Mouse (Mus musculus): ENCODE measurements around the gene Wdr38. TPM values are rescaled to one million over a fixed set of nuclear protein-coding genes. Genes with fewer than 3 reads are reported as not detected.
"Not testable (repeated sequence)": the region's sequence is repeated elsewhere in the genome, so short reads cannot be mapped to it uniquely, and the experiment has no call there.

Gene Wdr38
- total and polyA plus RNA-seq, 3 experiments = 0.43 to 0.52 (median 0.43) TPM

DNA sequence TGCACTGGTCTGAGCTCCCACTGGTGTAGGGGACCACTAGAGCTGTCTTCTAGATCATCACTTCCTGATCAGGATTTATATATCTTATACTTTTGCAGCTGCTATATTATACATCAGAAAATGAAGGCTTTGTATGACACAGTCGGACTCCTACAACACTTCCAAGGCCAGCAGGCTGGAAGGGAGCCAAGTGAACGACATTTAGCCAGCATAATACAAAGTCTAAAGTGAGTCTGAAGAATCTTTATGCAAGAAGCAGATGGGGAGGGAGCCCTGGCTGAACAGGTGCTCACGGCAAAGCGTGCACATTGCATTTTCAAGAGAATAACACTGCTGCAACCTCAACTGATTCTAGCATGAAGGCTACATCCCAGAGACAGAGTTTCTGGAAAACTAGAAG lies 4.8 kb upstream of the Wdr38 start:
- peak; percentile 82 for DNase-seq

- DNase-seq = no peak
These were observed 2.1 kb downstream of the Wdr38 start for GRCm38 (mm10) chr2:38999381-38999780.

- no peak for DNase-seq
These were observed 2.8 kb downstream of the Wdr38 start for GRCm38 (mm10) chr2:38999910-39000586.

GRCm38 (mm10) chr2:39000587-39000919 lies 3.3 kb downstream of the Wdr38 start:
- DNase-seq = no peak

DNA sequence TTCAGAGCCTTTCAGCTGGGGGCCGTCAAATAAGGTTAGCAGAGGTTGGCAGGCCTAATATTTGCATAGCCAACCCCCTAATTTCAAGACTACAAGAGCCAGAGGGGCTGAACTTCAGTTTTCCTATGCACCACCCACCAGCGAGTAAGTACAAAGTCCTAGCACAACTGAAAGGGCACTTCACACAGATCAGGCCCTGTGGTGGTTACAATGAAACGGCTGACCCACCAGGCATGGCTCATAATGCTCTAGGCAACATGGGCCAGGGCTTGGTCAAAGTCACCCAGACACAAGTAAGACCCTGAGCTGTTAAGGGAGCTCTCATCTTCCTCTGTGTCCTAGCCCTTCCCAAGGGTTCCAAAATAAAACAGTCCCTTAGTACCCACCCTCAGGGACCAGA lies 4.6 kb downstream of the Wdr38 start:
- no peak for DNase-seq

DNA sequence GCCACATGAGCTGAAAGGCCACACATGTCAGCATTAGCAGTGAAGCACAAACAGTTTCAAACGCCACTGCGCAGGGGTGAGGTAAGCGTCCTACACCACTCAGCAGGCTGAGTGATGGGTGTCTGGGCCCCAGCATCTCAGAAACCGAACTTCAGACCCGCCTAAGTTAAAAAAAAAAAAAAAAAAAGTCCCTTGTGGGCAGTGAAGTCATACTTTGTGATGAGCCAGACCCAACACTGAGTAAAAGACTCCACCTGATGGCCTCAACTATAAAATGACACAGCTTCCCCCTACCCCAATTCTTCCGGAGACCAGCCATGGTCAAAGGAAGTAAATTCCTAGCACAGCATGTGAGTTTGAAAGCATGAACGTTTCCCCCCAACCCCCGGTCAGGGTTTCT lies 5.8 kb downstream of the Wdr38 start:
- no peak for DNase-seq

- no peak for DNase-seq
These were observed 6.2 kb downstream of the Wdr38 start for GRCm38 (mm10) chr2:39003512-39003911.

DNA sequence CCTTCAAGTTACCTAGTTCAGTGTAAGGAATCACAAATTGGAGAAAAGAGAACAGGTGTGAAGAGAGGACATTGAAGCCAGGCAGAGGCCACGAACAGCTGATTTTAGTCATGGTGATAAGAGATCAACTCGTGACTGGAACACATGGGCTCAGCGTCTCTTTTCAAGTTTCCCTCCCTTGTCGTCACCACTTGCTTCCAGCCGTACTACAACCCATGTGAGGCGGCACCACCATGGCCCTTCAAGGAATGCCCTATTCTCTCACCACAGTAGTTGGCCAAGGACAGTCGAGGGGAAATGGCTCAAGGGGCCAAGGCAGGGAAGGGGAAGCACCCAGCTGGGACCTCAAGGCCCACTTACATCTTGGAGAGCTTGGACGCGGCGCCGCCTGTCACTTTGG lies 7.1 kb downstream of the Wdr38 start:
- DNase-seq = no peak

DNA sequence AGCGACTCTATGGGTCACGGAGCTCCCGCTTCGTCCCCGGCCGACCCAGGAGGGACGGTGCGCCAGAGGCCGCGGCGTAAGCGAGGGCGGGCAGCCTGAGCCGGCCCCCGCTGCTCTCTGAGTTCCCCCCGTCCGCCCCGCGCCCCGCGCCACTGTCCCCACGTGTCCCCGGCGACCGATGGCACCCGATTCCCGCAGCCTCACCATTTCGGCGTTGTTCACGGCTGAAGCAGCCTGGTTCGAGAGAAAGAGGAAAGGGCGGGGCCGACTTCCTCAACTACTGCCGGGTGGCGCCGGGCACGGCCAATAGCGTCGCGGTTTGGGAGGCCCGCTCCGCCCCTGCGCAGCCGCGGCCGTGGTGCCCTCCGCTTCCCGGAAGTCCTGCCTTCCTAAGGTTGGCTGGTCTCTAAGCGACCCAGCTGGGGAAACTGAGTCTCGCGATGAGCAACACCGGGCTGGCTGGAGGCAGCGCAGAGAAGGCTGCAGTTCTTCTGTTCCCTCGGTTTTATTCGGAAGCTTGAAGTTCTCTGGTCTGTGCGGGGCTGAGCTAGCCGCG lies 7.7 kb downstream of the Wdr38 start, which contains the start of gene Arpc5l:
TSS of gene Arpc5l (plus strand) at position 469 of the 556 bp plus-strand sequence.
- DNase-seq = peak; percentile 95

- peak; percentile 65 for DNase-seq
These were observed 8.4 kb downstream of the Wdr38 start, which contains the start of gene Rpl35 for GRCm38 (mm10) chr2:39005574-39006079. Gene Rpl35 (minus strand): TSS chr2:39005624.

DNA sequence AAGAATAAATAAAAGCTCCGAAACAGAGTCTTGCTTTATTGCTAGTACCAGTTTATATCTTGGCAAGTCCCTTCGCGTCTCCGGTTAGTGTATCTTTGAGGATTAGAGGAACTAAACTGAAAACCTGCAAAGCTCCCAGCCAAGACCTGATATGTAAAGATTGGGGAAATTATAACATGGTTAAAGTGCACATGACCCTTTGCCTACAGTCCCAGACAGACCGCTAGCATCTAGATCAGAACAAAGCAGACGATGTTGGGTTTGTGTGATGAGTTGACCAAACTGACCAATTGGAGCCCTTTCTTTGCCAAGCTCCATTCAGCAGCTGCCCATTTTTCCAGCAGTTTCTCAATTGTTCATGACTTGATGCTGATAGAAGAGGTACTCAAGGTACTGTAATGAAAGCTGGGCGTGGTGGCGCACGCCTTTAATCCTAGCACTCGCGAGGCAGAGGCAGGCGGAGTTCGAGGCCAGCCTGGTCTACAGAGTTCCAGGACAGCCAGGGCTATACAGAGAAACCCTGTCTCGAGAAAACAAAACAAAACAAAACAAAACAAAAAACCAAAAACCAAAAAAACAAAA lies 9.0 kb downstream of the Wdr38 start:
- DNase-seq = no peak

DNA sequence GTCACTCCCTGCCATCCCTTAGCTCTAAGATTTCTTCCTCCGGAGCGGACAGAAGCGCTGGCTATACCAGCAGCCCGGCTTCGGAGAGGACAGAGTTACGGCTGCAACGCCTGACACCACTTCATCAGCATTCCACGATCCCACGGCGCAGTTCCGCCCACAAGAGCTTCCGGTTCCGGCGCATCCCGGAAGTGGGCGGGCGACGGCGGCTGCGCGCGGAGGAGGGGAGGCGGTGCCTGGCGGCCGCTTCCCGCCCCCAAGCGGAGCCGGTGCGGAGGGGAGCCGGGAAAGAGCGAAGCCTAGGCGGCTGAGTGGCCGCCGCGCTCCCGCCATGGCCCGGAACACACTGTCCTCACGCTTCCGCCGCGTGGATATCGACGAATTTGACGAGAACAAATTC lies 10.6 kb downstream of the Wdr38 start:
- peak; percentile 97 for DNase-seq

DNA sequence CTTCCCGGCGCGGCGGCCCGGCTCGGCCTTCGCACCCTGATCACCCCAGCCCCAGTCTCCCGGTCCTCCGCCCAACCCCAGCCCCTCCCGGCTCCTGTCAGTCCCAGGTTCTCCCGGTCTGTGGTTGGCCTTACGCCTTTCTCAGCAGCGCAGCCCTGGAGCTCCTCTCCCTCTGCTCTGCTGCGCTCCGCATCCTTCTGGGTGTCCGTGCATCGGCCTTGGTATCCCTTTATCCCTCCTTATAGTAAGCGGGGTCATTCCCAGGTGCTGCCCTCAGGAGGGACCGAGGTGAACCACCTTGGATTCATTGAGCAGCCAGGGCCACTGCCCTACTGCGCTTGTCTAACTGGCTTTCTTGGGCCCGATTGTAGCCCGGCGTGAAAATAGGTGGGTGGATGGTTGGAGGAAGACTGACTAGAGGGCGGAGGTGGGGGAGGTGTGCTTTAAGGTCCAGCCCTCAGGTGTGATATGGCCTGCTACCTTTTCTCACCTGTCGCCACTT lies 11.1 kb downstream of the Wdr38 start:
- DNase-seq = no peak

- DNase-seq = no peak
These were observed 11.7 kb downstream of the Wdr38 start for GRCm38 (mm10) chr2:39008954-39009365.

- DNase-seq = not testable (repeated sequence)
These were observed 12.9 kb downstream of the Wdr38 start for GRCm38 (mm10) chr2:39010144-39010543.

DNA sequence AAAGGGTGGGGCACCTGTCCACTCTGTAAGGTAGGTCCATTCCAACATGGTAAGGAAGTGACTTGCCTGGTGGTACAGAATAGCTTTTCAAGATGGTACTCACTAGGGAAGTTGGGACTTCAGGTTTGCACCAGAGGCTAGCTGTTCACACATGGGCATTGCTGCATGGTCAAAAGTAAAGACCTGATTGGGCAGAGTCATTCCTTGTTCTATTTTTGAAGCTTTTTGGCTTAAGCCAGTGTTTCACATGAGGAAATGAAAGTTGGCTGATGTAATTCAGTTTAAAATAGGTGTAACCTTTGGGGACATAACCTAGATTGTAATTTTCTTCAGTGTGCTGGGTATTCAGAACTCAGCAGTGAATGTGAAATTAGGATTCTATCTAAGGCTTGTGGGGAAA lies 14.0 kb downstream of the Wdr38 start:
- no peak for DNase-seq

DNA sequence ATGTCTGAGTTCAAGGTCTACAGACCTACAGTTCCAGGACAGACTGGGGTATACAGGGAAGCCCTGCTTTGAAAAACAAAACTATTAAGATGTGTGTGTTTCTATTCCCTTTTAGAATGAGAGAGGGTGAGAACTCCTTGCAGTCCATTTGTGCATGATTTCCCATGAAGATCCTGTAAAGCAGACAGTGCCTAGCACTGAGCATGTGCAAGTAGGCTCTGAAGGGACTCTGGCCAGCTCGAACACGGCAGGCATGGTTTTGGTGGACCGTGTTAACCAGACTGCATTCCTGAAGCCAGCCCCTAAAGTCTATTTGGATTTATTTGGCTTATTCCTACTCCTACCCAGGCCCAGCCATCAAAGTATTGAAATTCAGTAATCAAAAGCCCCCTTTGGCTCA lies 14.7 kb downstream of the Wdr38 start:
- DNase-seq = no peak

GRCm38 (mm10) chr2:39012768-39013279 lies 15.5 kb downstream of the Wdr38 start:
- DNase-seq = no peak

- DNase-seq = no peak
These were observed 19.3 kb downstream of the Wdr38 start for GRCm38 (mm10) chr2:39016581-39016980.

DNA sequence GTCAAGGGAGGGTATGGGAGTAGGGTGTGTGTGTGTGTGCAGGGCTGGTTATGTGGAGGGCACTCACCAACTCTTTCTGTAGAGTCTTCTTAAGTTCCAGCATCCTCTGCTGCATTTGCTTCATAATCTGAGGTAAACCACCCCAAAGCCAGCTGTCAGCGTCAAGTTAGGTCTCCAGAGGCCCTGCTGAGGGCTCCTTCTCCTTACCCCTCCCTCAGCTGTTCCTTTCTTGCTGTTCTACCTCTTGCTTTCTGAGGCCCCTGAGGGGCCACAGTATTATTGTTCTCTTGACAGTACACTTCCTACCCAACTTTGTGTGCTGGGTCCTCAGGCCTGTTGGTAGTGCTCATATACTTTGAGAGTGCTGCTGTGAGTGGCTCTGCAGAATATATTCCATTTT lies 22.7 kb downstream of the Wdr38 start:
- no peak for DNase-seq

DNA sequence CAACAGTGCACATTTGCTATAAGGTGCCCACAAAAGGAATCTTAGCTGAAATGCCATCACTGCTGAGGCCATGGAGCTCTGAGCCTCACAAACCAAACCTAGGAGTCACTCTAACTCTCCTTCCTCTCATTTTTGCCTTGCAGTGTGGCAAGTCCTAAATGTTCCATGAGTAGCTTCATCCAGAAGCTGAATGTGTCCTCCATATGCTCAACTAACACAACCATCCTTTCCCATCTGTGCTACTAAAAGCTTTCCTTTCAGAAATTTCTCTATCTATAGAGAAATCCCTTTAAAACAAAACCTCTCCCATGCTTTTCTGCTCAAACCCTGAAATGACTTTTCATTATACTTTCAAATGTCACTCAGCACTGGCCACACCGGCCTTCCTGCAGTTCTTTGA lies 34.3 kb downstream of the Wdr38 start:
- no peak for DNase-seq

DNA sequence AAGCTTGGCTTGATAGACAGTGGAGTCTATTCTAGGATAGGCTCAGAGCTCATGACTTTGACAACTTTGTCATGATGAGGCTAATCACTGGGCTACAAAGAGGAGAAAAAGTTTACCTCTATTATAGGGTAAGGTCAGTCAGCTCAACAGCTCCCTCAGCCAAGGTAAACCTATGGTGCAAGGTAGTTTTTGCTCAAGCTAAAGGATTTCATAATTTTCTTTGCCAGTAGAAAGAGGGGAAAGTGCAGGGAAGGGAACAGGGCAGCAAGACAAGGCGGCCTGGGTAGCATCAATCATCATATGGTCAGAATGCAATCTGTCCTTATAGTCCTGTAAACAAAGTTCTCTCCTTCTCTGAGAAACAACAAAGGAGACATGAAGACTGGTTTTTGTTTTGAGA lies 42.9 kb downstream of the Wdr38 start:
- no peak for DNase-seq

GRCm38 (mm10) chr2:39048515-39048914 lies 51.2 kb downstream of the Wdr38 start:
- DNase-seq = no peak

All from adrenal gland, adult 2 months (tissue).